Mouse (Mus musculus) embryonic facial prominence, embryonic 13.5 days (tissue): ENCODE results near the gene Kif19a. TPM values are rescaled to one million over a fixed set of nuclear protein-coding genes. Genes with fewer than 3 reads are reported as not detected.
A peak's percentile ranks its signal among the peaks of the same experiment; 100 is the strongest.

Experiments
- ATAC-seq: fragments of 200-750 bp; cut with Nextera tagmentation; 2 replicates; pipeline ENCODE4 v1.8.0; 2017; ENCODE audit warnings: low read depth; ENCODE audit not compliant: insufficient number of reproducible peaks, insufficient read depth, low FRiP score, low TSS enrichment
- H3K27ac ChIP-seq: fragments of 300-500 bp; sonication (generic); 2 replicates; pipeline ENCODE4 v1.5.1; 2015; ENCODE audit warnings: moderate library complexity, mild to moderate bottlenecking, inconsistent platforms
- H3K27me3 ChIP-seq: fragments of 300-500 bp; sonication (generic); 2 replicates; pipeline ENCODE4 v1.6.1; 2015; ENCODE audit warnings: mild to moderate bottlenecking, inconsistent platforms
- H3K36me3 ChIP-seq: fragments of 300-500 bp; sonication (generic); 2 replicates; pipeline ENCODE4 v1.6.1; 2015; ENCODE audit warnings: mild to moderate bottlenecking, inconsistent platforms
- H3K4me1 ChIP-seq: fragments of 300-500 bp; sonication (generic); 2 replicates; pipeline ENCODE4 v1.6.1; 2015; ENCODE audit warnings: inconsistent platforms
- H3K4me2 ChIP-seq: fragments of 300-500 bp; sonication (generic); 2 replicates; pipeline ENCODE4 v1.6.1; 2015; ENCODE audit warnings: moderate library complexity, mild to moderate bottlenecking, inconsistent platforms
- H3K4me3 ChIP-seq: fragments of 300-500 bp; sonication (generic); 2 replicates; pipeline ENCODE4 v1.5.1; 2015; ENCODE audit warnings: mild to moderate bottlenecking, inconsistent platforms
- H3K9ac ChIP-seq: fragments of 300-500 bp; sonication (generic); 2 replicates; pipeline ENCODE4 v1.6.1; 2015; ENCODE audit warnings: mild to moderate bottlenecking, inconsistent platforms
- H3K9me3 ChIP-seq: fragments of 300-500 bp; sonication (generic); 2 replicates; pipeline ENCODE4 v1.6.1; 2016; ENCODE audit warnings: inconsistent platforms
- WGBS: fragments of 180-500 bp; shearing (Covaris S2); methylation state at CpG from one replicate; pipeline ENCODE4 v1.1.7; 2015; ENCODE audit warnings: mixed read lengths; 5-methylcytosine and 5-hydroxymethylcytosine counted together
- polyA plus RNA-seq: library from polyadenylated mRNA; unstranded; fragments of >200 nt; fragmentation: Nextera tagmentation; extraction: Ambion mirVana; gene quantifications from 2 replicates; pipeline ENCODE4 v1.2.1, GENCODE M21; 2015

Kif19a gene
- polyA plus RNA-seq, 1 experiment from 2014 or later: 0.69 TPM

DNA sequence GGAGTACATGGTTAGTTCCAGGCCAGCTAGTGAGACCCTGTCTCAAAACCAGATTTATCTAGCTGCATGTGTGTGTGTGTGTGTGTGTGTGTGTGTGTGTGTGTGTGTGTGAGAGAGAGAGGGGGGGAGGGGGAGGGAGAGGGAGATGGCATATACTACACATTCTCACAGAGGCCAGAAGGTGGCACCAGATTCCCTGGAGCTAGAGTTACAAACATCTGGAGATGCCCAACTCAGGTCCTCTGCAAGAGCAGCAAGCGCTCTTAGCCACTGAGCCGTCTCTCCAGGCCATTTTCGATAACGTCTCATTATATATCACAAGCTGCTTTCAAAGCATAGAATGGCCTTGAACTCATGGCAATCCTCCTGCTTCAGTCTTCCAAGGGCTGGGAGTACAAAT is 33.5 kb upstream of the Kif19a start:
- no peaks in the 10 kb centered on the region for H3K27me3 ChIP-seq
- no peak overlapping the region for H3K4me2 ChIP-seq
- H3K27ac ChIP-seq: no peak overlapping the region
- H3K4me1 ChIP-seq: peaks cover 17% of the 10 kb centered on the region
- H3K9ac ChIP-seq: no peak overlapping the region
- no peaks in the 10 kb centered on the region for H3K9me3 ChIP-seq
- ATAC-seq: no peak
- no peaks in the 10 kb centered on the region for H3K36me3 ChIP-seq
- H3K4me3 ChIP-seq: no peak overlapping the region
- 66% methylated on average over 4 of the region's 4 CpGs for WGBS

DNA sequence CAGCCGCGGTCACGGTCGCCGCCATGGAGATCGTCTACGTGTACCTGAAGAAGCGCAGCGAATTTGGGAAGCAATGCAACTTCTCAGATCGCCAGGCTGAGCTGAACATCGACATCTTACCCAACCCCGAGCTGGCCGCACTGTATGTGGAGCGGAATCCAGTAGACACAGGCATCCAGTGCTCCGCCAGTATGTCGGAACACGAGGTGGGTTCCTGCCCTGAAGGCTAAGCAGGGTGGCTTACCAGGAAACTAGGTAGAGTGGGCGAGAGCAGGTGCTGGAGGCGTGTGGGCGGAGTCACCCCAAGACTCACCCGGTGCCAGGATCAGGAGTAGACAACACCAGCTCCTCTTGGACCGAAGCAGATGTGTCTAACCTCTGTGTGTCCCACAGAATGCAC is 32.3 kb upstream of the Kif19a start:
- Histone ChIP-seq H3K4me2 (no peak overlapping the region), H3K9me3 (no peaks in the 10 kb centered on the region), H3K27me3 (no peaks in the 10 kb centered on the region), H3K36me3 (no peaks in the 10 kb centered on the region), H3K27ac (no peak overlapping the region), H3K9ac (no peak overlapping the region), H3K4me3 (no peak overlapping the region), H3K4me1 (peaks cover 10% of the 10 kb centered on the region)
- no peak for ATAC-seq
- WGBS: 79% methylated on average over 22 of the region's 22 CpGs

DNA sequence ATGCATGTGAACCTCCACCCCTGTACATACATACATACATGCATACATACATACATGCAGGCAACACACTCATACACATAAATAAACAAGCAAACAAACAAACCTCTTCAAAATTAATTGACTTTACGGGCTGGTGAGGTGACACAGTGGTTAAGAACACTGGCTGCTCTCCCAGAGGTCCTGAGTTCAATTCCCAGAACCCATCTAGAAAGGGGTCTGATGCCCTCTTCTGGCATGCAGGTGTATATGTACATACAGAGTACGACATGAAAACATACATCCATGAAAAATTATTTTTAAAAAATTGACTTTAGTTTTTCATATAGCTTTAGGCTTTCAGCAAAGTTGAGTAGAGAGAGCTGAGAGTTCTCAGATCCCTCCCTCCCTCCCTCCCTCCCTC is 29.1 kb upstream of the Kif19a start:
- no peak for ATAC-seq
- H3K27me3 ChIP-seq: no peaks in the 10 kb centered on the region
- no peaks in the 10 kb centered on the region for H3K9me3 ChIP-seq
- H3K4me3 ChIP-seq: no peak overlapping the region
- no peak overlapping the region for H3K4me2 ChIP-seq
- H3K9ac ChIP-seq: no peak overlapping the region
- peaks cover 8% of the 10 kb centered on the region; the same call in 1 of the 2 replicates for H3K4me1 ChIP-seq
- H3K27ac ChIP-seq: no peak overlapping the region
- WGBS: 88% methylated on average over 2 of the region's 2 CpGs
- H3K36me3 ChIP-seq: no peaks in the 10 kb centered on the region

DNA sequence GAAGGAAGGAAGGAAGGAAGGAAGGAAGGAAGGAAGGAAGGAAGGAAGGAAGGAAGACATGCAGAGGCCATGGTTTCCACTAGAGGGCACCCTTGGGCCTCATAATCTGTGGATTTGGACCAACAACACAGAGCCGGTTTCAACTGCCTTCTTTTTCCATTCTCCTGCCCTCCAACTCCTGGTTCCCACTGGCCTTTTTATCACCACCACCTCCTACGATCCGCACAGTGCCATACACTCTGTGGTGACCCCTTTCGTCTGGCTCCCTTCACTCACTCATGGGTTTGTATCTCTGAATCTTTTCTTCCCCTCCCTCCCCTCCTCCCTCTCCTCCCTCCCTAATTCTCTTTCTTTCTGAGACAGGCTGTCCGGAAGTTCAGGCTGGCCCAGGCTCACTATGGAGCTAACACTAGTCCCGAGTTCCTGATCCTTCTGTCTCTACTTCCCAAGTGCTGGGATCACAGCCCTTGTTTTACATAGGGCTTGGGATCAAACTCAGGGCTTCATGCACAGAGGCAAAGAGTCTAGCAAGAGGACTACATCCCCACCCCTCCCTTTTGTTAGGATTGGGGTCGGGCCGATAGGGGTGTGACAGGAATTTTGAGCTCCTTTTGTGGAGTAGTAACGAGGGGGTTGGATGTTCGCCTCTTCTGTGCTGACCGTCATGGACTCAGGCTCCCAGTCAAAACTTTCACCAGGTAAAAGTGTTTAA is 28.1 kb upstream of the Kif19a start:
- Histone ChIP-seq H3K4me1 (peaks cover 8% of the 10 kb centered on the region; the same call in 1 of the 2 replicates), H3K4me2 (no peak overlapping the region), H3K9me3 (no peaks in the 10 kb centered on the region), H3K27ac (no peak overlapping the region), H3K27me3 (no peaks in the 10 kb centered on the region), H3K9ac (no peak overlapping the region), H3K4me3 (no peak overlapping the region), H3K36me3 (no peaks in the 10 kb centered on the region)
- no peak for ATAC-seq
- WGBS: 36% methylated on average over 11 of the region's 11 CpGs

DNA sequence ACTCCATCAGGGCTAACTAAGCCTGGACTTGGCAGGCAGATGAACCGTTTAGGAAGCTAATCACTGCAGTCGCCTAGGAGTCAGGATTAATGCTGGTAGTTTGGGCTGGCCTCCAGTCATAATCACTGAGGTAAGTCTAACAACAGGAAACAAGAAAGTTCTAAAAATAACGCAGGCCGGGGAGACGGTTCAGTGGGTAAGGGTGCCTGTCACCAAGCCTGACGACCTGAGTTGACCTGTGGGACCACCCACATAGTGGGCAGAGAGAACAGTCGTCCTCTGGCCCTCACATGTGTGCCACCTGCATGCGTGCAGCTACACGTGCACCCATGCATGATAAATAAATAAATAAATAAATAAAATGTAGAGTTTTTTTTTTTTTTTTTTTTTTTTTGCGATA is 24.6 kb upstream of the Kif19a start:
- Histone ChIP-seq H3K27me3 (no peaks in the 10 kb centered on the region), H3K27ac (no peak overlapping the region), H3K4me3 (no peak overlapping the region), H3K9ac (no peak overlapping the region), H3K36me3 (no peaks in the 10 kb centered on the region), H3K4me2 (no peak overlapping the region), H3K9me3 (no peaks in the 10 kb centered on the region), H3K4me1 (peaks cover 13% of the 10 kb centered on the region; the same call in 1 of the 2 replicates)
- no peak for ATAC-seq
- WGBS: 37% methylated on average over 10 of the region's 10 CpGs

DNA sequence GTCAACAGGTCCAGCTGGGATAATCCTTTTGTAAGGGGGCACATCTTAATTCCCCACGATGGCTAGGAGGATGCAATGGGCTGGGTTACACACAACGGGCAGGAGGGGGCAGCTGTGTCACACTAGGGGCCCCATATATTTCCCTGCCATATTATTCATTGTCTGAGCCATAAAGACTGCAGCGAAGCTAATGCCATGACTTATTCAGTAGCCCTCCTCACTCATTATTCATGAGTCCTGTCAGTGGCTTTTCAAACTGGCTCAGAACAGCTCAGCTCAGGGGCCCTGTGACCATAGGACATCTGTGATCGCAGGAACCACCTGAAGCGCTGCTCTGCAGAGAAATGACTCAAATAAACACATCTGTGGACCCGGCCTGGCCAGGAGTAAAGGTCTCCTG is 23.7 kb upstream of the Kif19a start:
- no peak for ATAC-seq
- no peaks in the 10 kb centered on the region for H3K36me3 ChIP-seq
- no peak overlapping the region for H3K4me2 ChIP-seq
- no peak overlapping the region for H3K4me3 ChIP-seq
- peaks cover 13% of the 10 kb centered on the region; the same call in 1 of the 2 replicates for H3K4me1 ChIP-seq
- no peak overlapping the region for H3K27ac ChIP-seq
- H3K9ac ChIP-seq: no peak overlapping the region
- WGBS: 48% methylated on average over 6 of the region's 6 CpGs
- H3K9me3 ChIP-seq: no peaks in the 10 kb centered on the region
- no peaks in the 10 kb centered on the region for H3K27me3 ChIP-seq

DNA sequence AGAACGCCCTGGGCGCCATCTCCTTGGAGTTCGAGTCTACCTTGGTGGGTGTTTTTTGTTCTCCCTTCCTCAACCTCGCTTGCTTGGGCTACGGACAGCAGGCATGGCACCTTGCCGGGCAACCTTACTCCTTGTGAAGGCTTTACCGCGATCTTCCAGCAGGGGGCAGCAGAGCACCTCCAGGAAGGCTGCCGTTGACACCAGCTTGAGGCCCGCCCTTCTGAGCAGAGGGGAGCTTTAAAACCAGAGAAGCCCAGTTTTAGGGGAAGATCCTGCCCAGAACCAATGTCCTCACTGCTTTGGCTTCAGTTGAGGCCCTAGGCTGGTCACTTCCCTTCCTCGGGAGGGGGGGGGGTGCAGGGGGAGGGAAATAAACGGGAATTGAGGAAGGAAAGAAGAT is 20.1 kb upstream of the Kif19a start:
- WGBS: 3% methylated on average over 12 of the region's 12 CpGs
- ATAC-seq: no peak
- Histone ChIP-seq H3K9ac (0 out of 2 replicates have a peak overlapping the region, but pooled peaks have one; percentile 6), H3K4me3 (no peak overlapping the region), H3K36me3 (no peaks in the 10 kb centered on the region), H3K9me3 (no peaks in the 10 kb centered on the region), H3K4me2 (peak overlapping the region; percentile 50), H3K27me3 (no peaks in the 10 kb centered on the region), H3K4me1 (0 out of 2 replicates have a peak, but pooled peaks cover 10% of the 10 kb centered on the region), H3K27ac (no peak overlapping the region)

DNA sequence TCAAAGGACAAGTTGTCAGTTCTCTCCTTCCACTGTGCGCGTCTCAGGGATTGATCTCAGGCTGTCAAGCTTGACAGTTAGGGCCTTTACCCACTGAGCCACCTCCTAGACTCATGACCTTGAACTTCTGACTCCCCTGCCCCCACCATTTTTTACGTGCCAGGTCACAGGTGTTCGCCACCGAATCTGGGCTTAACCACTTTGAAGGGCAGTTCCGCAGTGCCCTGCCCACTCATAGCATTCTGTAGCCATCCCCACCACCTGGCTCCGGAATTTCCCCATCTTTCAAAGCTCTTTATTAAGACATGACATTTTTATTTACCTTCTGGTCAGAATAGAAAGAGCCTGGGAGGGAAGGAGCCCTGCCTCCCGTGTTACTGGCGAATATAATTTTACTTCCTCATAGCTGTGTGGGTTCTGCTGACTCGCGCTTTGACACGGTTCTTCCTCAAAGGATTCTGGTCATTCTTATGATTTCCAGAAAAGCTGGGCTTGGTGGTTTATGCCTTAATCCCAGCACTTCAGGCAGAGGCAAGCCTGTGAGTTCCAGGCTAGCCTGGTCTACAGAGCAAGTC is 17.5 kb upstream of the Kif19a start:
- H3K4me3 ChIP-seq: no peak overlapping the region
- no peak for ATAC-seq

DNA sequence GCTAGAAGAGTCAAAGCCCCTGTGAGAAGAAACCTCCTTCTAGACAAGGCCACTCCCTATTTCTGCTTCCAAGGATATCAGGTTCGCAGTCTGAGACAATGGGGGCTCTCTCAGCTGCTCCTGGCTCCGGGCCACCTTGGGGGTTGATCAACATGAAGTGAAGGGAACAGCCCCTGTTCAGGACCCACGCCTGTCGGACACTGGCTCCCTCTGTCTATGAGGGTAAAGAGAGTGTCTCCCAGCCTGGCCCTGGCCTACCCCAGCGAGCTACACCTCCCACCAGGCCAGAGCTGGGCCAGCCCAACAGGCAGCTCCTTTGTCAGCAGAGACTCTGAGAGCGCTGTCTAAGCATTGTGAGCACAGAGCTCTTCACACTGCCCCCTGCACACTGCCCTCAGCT is 4.7 kb downstream of the Kif19a start:
- peaks cover 29% of the 10 kb centered on the region for H3K27me3 ChIP-seq
- no peak overlapping the region for H3K4me2 ChIP-seq
- H3K9ac ChIP-seq: 0 out of 2 replicates have a peak overlapping the region, but pooled peaks have one; percentile 44
- ATAC-seq: no peak
- no peak overlapping the region for H3K4me3 ChIP-seq
- H3K36me3 ChIP-seq: no peaks in the 10 kb centered on the region
- H3K9me3 ChIP-seq: no peaks in the 10 kb centered on the region
- H3K27ac ChIP-seq: peak overlapping the region; percentile 24; the same call in 1 of the 2 replicates
- WGBS: 15% methylated on average over 6 of the region's 6 CpGs
- H3K4me1 ChIP-seq: peaks cover 14% of the 10 kb centered on the region

More for the DNA sequence above, 17.5 kb upstream of the Kif19a start:
- 75% methylated on average over 12 of the region's 12 CpGs for WGBS
- Histone ChIP-seq H3K9ac (no peak overlapping the region), H3K4me1 (0 out of 2 replicates have a peak, but pooled peaks cover 5% of the 10 kb centered on the region), H3K27ac (no peak overlapping the region), H3K27me3 (no peaks in the 10 kb centered on the region), H3K9me3 (no peaks in the 10 kb centered on the region), H3K4me2 (no peak overlapping the region), H3K36me3 (no peaks in the 10 kb centered on the region)

DNA sequence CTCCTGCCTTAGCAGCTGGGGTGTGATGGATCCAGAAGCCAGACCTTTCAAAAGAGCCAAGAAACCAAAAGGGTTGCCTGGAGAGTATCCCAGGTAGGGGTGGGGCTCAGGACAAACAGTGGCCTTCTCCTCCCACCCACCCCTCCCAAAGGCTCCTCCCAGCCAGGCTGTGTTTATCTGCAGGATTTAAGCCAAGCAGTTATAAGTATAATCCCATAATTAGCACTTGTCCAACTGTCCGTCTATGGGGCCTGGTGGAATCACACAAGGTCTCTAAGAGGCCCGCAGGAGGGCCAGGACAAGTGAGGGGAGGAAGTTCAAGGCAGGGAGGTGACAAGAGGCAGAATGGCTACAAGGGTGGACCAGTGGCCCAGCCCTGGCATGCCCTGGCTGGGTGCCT is 6.7 kb downstream of the Kif19a start:
- peaks cover 10% of the 10 kb centered on the region for H3K4me1 ChIP-seq
- 58% methylated on average over 2 of the region's 2 CpGs for WGBS
- ATAC-seq: no peak

DNA sequence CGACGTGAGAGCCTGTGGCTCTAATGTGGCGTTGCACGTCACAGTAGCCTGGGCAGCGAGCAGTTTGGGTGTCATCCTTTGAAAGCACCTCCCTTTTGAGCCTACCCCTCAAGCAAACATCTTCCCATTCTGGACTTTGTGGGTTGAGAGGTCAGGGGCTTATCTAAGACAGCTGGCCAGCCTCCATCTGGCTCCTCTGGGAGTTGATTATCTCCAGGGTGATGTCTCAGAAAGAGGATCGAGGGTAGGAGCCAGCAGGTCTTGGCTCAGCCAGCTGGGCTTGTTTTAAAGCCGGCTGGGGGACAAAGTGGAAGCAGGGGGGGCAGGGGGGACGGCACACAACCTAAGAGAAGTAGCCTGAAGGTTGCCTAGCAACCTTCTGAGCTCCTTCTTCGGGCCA is 14.9 kb downstream of the Kif19a start:
- Histone ChIP-seq H3K4me2 (no peak overlapping the region), H3K27me3 (peaks cover 35% of the 10 kb centered on the region), H3K27ac (no peak overlapping the region), H3K36me3 (no peaks in the 10 kb centered on the region), H3K9me3 (no peaks in the 10 kb centered on the region), H3K4me1 (no peaks in the 10 kb centered on the region), H3K4me3 (no peak overlapping the region), H3K9ac (no peak overlapping the region)
- no peak for ATAC-seq
- 50% methylated on average over 9 of the region's 9 CpGs for WGBS

More for the DNA sequence above, 6.7 kb downstream of the Kif19a start:
- H3K27me3 ChIP-seq: peaks cover 10% of the 10 kb centered on the region
- no peaks in the 10 kb centered on the region for H3K36me3 ChIP-seq
- H3K9ac ChIP-seq: no peak overlapping the region
- no peaks in the 10 kb centered on the region for H3K9me3 ChIP-seq
- no peak overlapping the region for H3K27ac ChIP-seq
- H3K4me2 ChIP-seq: no peak overlapping the region
- H3K4me3 ChIP-seq: no peak overlapping the region

DNA sequence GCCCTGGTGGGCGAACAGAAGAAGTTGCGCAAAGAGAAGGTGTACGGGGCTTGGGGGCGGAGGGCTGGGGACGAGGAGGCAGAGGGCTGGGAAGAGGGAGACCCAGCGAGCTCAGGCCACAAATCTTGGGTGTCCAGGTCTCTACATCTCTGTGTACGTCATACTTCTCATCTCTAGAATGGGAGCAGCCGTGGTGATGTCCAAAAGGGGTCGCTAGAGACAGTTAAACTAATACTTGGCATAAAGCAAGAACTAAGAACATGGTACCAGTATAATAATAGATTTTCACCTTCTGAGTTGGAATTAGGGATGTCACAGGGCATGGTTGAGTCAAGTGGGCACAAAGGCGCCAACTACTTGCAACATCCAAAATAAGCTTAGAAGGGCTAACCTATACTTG is 20.7 kb downstream of the Kif19a start:
- Histone ChIP-seq H3K4me1 (peaks cover 11% of the 10 kb centered on the region), H3K9ac (no peak overlapping the region), H3K4me2 (peak overlapping the region; percentile 62), H3K36me3 (no peaks in the 10 kb centered on the region), H3K27me3 (peaks cover 79% of the 10 kb centered on the region), H3K27ac (no peak overlapping the region), H3K9me3 (no peaks in the 10 kb centered on the region), H3K4me3 (peak overlapping the region; percentile 39)
- 52% methylated on average over 10 of the region's 10 CpGs for WGBS
- ATAC-seq: no peak
